Mouse (Mus musculus) induced T-regulatory cell, adult 2 months (primary cell): ENCODE measurements around the gene Ksr2.

Experiments
- DNase-seq: peaks from one replicate; pipeline ENCODE4 v3.0.0-alpha.2; 2012; ENCODE audit warnings: low read depth

Gene Ksr2

DNA sequence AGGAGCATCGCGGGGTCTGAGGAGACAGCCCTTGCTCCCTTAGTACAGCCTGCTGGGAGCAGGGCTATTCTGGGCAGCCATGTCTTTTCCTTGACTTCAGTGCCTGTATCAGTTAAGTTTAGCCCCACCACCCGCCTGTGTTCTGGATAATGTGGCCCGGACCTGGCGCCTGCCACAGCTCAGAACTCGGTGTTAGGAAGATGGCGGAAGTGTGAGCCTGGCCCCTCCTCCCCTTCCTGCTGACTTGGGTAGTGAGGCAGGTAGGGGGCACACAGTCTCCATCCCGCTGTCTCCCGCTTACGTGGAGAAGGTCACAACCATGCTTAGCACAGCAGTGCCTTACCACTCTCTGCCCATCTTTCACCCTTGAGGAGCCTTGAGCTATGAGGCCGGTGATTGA lies 68.2 kb downstream of the Ksr2 start:
- DNase-seq, result no peak

- no peak for DNase-seq
These were observed 71.6 kb downstream of the Ksr2 start for GRCm38 (mm10) chr5:117485411-117485810.

DNA sequence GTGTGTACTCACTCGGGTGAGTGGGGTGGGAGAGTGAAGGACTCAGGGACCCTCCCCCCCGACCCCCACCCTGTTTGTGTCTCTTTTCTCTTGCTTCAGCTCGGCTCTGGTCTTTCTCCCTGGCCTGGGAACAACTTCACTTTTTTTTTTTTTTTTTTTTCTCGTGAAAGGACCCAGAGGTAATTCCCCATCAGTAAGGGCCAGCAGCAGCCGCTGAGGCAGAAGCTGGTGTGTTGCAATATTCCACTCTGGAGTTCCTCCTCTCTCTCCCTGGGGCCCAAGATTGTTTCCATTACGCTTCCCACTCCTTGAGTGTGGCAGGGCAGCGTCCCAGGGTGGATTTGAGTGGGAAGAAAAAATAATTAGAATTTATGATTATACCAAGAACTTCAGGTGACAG lies 72.3 kb downstream of the Ksr2 start:
- no peak for DNase-seq

DNA sequence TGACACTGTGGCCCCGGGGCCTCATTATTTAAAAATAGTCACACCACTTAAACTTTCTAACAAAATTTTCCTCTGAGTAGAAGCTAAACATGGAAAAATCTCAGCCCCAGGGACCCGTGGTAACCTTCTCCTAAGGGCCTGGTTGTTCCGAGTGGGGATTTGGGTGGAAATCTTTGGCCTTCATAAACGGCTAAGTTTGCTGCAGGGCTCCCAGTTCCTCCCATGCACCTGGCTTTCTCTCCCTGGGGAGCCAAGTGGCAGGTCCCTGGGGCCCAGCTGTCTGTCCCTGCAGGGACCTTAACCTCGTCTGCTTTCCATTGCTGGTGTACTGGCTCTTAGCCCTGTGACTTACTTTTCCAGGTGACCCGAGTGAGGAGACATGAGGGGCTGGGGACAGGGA lies 74.4 kb downstream of the Ksr2 start:
- DNase-seq, result no peak

DNA sequence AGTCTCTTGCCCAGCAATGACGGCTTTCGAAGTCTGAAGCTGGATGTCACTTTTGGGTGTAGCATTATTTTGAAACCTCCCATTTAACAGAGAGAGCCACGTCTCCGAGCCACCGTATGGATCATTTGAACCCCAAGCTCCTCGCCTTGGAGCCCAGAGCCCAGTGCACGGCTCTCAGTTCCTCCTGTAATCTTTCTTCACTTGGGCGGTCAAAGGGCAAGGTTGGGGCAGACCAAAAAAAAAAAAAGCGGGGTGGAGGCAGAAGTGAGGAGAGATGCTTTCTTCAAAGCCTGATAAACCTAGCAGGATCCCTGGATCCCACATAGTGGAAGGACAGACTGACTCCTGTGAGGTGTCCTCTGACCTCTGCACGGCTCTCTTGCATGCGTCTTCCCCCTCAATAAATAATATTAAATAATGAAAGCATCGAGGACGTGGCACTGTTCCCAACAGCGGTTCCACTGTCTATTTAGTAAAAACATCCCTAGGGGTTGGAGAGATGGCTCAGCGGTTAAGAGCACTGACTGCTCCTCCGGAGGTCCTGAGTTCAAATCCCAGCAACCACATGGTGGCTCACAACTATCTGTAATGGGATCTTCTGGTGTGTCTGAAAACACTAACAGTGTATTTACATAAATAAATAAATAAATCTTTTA lies 75.0 kb downstream of the Ksr2 start:
- DNase-seq, result no peak

GRCm38 (mm10) chr5:117492933-117493863 lies 79.4 kb downstream of the Ksr2 start:
- DNase-seq, result peak; percentile 49

DNA sequence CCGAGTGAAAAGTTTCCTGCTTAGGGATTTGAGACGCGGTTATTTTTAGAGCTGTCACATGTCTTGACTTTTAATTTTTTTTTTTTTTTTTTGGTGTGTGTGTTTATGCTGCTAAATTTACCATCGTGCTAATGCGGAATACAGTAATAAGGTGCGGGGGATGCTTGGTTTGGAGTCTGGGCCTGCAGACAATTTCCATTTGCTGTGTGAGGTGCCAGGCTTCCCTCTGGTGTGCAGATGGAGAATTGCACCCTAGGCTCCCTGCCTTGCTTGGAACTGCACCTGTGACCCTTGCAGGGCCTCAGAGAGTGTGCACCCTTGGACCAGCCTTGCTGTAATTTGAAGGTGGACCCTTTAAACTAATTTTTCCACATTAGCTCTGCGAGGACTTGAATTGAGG lies 80.1 kb downstream of the Ksr2 start:
- peak; percentile 70 for DNase-seq

DNA sequence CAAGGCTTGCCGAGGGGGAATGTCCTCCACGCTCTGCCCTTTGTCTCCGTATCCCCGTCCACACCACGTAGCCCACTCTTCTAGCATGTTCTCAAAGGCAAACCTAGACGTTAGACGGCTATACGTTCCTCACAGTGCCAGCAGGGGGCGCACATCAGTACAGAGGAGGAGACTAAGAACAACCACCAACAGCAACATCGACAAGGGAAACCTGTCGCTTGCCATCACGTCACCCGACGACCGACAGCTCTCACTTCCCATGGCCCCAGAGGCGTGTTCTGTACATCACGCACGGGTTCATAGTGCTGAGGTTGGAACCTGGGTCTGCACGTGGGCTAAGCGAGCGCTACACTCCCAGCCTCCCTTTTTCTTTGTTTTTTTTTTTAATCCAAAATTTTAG lies 83.3 kb downstream of the Ksr2 start:
- peak; percentile 68 for DNase-seq

- peak; percentile 73 for DNase-seq
These were observed 88.8 kb downstream of the Ksr2 start for GRCm38 (mm10) chr5:117502611-117503010.

DNA sequence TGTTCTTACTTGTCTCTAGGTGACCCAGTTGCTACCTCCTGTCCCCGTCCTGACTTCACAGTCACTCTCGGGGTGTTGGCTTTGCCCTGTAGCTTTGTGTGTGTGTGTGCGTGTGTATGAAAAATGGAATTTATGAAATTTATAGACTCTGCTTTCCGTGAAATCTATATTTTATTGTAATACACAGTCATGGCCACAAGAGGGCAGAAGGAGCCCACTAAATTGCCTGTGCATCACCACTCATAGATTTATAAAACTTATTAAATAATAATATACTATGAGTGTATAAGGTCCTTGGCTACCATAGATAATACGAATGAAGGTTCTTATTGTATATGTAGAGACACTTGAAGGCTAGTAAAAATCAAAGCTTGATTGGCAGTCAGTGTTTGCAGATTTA lies 90.6 kb downstream of the Ksr2 start:
- DNase-seq, result peak; percentile 63

DNA sequence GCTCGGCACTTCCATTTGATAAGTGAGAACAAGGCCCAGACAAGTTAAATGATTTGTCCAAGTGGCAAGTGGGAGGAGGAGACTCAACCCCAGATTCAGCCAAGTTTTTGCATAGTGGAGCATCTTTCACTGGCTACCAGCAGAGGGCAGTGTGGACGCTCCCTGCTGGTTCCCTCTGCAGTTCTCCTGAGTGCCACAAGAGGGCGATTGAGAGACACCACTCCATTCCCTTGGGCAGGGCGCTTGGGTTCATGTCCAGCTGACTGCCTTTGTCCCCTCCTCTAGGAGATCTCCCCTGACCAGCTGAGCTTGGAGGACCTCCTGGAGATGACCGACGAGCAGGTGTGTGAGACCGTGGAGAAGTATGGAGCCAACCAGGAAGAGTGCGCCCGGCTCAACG lies 91.4 kb downstream of the Ksr2 start:
- DNase-seq, result peak; percentile 82

GRCm38 (mm10) chr5:117505769-117506168 lies 92.0 kb downstream of the Ksr2 start:
- peak; percentile 32 for DNase-seq

DNA sequence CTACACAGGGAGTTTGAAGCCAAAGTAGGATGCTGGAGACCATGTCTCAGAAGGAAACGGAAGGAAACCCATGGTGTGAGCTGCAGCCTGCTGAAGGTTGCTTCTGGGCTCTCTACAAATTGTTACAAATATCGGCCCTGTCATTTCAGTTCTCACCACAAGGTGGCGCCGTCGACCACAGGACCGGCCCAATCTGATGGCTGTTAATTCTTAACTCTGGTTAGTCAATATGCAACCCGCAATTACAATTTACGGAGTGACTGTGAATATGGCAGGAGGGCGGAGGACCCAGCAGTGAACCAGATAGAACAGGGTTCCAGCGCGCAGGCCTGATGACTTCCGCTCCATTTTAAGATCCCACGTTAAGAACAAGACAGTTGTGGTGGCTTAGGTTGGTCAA lies 92.6 kb downstream of the Ksr2 start:
- DNase-seq, result peak; percentile 83

- peak; percentile 79 for DNase-seq
These were observed 95.9 kb downstream of the Ksr2 start for GRCm38 (mm10) chr5:117509511-117510375.

GRCm38 (mm10) chr5:117510864-117511263 lies 97.1 kb downstream of the Ksr2 start:
- DNase-seq, result peak; percentile 31

GRCm38 (mm10) chr5:117515396-117515795 lies 101.6 kb downstream of the Ksr2 start:
- no peak for DNase-seq

DNA sequence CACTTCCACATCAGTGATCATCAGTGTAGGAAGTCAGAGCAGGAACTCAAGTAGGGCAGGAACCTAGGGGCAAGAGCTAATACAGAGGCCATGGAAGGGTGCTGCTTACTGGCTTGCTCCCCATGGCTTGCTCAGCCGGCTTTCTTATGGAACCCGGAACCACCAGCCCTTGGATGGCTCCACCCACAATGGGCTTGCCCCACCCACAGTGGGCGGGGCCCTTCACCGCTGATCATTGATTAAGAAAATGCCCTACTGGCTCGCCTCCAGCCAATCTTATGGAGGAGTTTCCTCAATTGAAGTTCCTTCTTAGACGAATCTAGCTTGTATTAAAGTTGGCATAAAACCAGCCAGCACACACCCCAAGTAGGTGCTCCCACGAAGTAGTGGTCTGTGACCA lies 102.1 kb downstream of the Ksr2 start:
- no peak for DNase-seq

DNA sequence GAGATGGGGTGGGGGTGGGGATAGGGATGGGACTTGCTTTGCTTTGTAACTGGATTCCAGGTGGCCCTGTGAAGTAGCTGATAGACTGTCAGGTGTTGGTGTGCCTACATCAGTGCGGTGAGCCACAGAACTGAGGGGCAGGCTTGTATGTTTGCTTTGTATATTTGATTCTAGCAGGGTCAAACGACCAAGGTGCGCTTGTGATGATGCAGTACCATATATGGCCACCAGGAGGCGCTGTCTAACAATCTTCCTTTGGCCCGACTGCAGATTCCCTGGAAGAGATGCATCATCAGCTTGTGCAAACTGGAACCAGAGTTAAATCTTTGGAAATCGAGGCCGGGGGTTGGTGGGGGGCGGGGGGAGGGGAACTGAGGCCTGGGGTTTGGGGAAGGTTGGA lies 102.8 kb downstream of the Ksr2 start:
- DNase-seq, result peak; percentile 81

- DNase-seq, result no peak
These were observed 106.2 kb downstream of the Ksr2 start for GRCm38 (mm10) chr5:117519858-117520495.

DNA sequence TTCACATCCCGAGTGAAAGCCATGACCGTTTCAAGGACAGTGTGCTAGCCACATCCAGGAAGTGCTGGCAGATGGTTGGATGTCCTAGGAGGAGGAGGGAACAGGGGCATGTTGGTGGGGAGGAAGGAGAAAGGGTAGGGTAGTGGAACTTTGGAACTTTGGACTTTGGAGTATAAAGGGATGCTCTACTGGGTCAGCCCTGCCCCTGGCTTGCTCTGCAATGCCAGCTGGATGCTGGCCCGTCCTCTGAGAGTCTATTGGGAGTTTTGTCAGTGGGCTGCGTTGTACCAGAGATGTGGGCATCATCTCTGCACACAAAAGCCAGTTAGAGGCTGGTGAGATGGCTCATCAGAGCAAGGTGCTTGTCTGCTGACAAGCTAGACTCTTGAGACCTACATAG lies 107.4 kb downstream of the Ksr2 start:
- no peak for DNase-seq

DNA sequence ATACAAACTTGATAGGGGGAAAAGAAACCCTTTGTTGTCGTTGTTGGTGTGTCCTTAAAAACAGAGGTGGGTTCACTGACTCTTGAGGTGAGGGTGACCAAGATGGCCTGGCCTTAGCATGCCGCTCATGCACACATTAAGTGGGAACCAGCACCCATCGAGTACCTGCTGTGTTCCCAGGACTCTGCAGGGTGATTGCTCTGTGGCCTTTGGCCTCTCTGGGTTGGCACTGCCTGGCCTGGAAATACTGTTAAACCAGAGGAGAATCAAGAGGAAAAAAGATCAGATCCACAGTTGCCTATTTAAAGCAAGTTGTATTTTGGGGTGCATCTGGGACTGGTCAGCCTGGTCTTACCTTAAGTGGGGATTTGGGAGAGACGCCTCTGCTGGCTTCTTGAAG lies 107.9 kb downstream of the Ksr2 start:
- no peak for DNase-seq

- peak; percentile 27 for DNase-seq
These were observed 108.7 kb downstream of the Ksr2 start for GRCm38 (mm10) chr5:117522471-117522870.
